Mouse (Mus musculus) forebrain, postnatal 0 days (tissue): Measurements from ENCODE around the gene Tex21. TPM values are rescaled to one million over a fixed set of nuclear protein-coding genes. Genes with fewer than 3 reads are reported as not detected.

Source experiments
- ATAC-seq: fragments of 200-750 bp; cut with Nextera tagmentation; 2 replicates; pipeline ENCODE4 v1.8.0; 2017; ENCODE audit warnings: mild to moderate bottlenecking, moderate library complexity
- DNase-seq: peaks from one replicate; pipeline ENCODE4 v3.0.0-alpha.2; 2015
- H3K27ac ChIP-seq: fragments of 300-500 bp; sonication (generic); 2 replicates; pipeline ENCODE4 v1.5.1; 2014; ENCODE audit warnings: low read depth, mild to moderate bottlenecking, antibody characterized with exemption, low read length, moderate library complexity, mixed read lengths
- H3K27me3 ChIP-seq: fragments of 300-500 bp; sonication (generic); 2 replicates; pipeline ENCODE4 v1.6.1; 2014; ENCODE audit warnings: mild to moderate bottlenecking, low read length, mixed read lengths; ENCODE audit not compliant: insufficient read depth
- H3K36me3 ChIP-seq: fragments of 300-500 bp; sonication (generic); 2 replicates; pipeline ENCODE4 v1.6.1; 2014; ENCODE audit warnings: mild to moderate bottlenecking, moderate library complexity; ENCODE audit not compliant: insufficient read depth
- H3K4me1 ChIP-seq: fragments of 300-500 bp; sonication (generic); 2 replicates; pipeline ENCODE4 v1.6.1; 2014; ENCODE audit warnings: antibody characterized with exemption; ENCODE audit not compliant: insufficient read depth
- H3K4me2 ChIP-seq: fragments of 300-500 bp; sonication (generic); 2 replicates; pipeline ENCODE4 v1.6.1; 2014; ENCODE audit warnings: low read depth, mild to moderate bottlenecking, moderate library complexity
- H3K4me3 ChIP-seq: fragments of 300-500 bp; sonication (generic); 2 replicates; pipeline ENCODE4 v1.5.1; 2014; ENCODE audit warnings: low read depth, low read length, mixed read lengths
- H3K9ac ChIP-seq: fragments of 300-500 bp; sonication (generic); 2 replicates; pipeline ENCODE4 v1.6.1; 2014; ENCODE audit warnings: mild to moderate bottlenecking
- H3K9me3 ChIP-seq: fragments of 300-500 bp; sonication (generic); 2 replicates; pipeline ENCODE4 v1.6.1; 2016; ENCODE audit warnings: low read length
- CTCF ChIP-seq: sonication (generic); IDR thresholded peaks from 2 replicates; pipeline ENCODE4 v1.5.1; 2016; ENCODE audit warnings: antibody characterized with exemption, control low read depth, low read depth
- WGBS: fragments of 180-500 bp; shearing (Covaris S2); extraction: QIAGEN DNeasy Blood & Tissue Kit; methylation state at CpG from one replicate; pipeline ENCODE4 v1.1.7; 2014; 5-methylcytosine and 5-hydroxymethylcytosine counted together
- polyA plus RNA-seq: library from polyadenylated mRNA; unstranded; fragments of >200 nt; fragmentation: Nextera tagmentation; extraction: Ambion mirVana; gene quantifications from 2 replicates; pipeline ENCODE4 v1.2.1, GENCODE M21; 2015
- total RNA-seq: library from RNA; depleted of rRNA; stranded (reverse); fragments of >200 nt; gene quantifications from 2 replicates; pipeline ENCODE4 v1.2.3, GENCODE M21; 2014

Gene Tex21
- total and polyA plus RNA-seq, 2 experiments from 2014 or later, result not detected

DNA sequence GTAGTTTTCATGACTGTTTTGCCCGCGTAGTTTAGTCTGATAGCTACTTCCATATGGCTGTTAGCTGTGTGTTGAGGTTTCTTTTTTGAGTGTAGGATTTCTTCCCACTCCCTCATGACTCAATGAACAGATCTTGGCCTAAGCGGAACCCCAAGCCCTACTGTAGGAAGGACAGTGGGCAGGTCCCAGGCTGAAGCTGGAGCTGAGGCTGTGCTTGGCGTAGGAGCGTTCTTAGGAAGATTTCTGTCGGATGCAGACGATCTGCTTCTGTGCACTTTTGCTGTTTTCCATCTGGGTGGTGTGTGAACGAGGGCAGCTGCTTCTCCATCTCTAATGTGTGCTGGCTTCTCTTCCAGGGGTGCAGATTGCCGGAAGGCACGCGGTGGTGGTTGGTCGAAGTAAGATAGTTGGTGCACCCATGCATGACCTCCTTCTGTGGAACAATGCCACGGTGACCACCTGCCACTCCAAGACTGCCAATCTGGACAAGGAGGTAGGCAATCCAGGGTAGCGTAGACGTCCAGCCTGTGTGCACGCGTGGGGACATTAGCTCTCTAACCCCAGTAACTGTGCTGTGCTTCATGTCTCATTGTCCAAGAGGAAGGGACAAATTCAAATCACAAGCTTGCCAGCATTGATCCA is 36.1 kb upstream of the Tex21 start:
- Histone ChIP-seq H3K4me2 (no peak overlapping the region), H3K4me3 (no peak overlapping the region), H3K36me3 (peaks cover 12% of the 10 kb centered on the region), H3K27me3 (no peaks in the 10 kb centered on the region), H3K9ac (no peak overlapping the region), H3K9me3 (no peaks in the 10 kb centered on the region), H3K4me1 (peaks cover 8% of the 10 kb centered on the region; the same call in 1 of the 2 replicates), H3K27ac (no peak overlapping the region)
- WGBS, result 82% methylated on average over 17 of the region's 17 CpGs
- DNase-seq (no peak), ATAC-seq (no peak)
- TF ChIP-seq CTCF, result no peak

DNA sequence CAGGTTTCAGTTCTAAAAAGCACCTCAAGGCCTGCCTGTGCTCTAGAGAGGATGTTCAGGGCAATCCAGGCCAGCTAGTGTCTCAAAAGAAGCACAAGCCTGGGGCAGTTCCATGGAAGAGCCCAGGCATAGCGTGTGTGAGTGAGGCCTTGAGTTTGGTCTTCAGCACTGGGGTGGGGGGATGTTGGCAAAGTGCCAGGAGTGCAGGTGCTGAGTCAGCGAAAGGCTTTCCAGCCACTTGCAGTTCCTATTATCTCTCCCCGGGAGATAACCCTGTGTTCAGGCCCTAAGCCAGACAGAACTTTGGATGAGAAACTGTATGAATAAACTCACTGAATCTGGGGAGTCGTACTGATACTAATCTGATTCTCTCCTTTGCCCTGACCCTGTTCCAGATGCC is 35.6 kb upstream of the Tex21 start:
- peaks cover 12% of the 10 kb centered on the region for H3K36me3 ChIP-seq
- H3K9me3 ChIP-seq, result no peaks in the 10 kb centered on the region
- H3K9ac ChIP-seq, result no peak overlapping the region
- no peaks in the 10 kb centered on the region for H3K27me3 ChIP-seq
- ATAC-seq, result peak; percentile 29; the same call in 1 of the 2 replicates
- DNase-seq, result no peak
- no peak for TF ChIP-seq CTCF
- no peak overlapping the region for H3K27ac ChIP-seq
- no peak overlapping the region for H3K4me2 ChIP-seq
- 20% methylated on average over 4 of the region's 4 CpGs for WGBS
- H3K4me3 ChIP-seq, result no peak overlapping the region
- 0 out of 2 replicates have a peak, but pooled peaks cover 3% of the 10 kb centered on the region for H3K4me1 ChIP-seq

DNA sequence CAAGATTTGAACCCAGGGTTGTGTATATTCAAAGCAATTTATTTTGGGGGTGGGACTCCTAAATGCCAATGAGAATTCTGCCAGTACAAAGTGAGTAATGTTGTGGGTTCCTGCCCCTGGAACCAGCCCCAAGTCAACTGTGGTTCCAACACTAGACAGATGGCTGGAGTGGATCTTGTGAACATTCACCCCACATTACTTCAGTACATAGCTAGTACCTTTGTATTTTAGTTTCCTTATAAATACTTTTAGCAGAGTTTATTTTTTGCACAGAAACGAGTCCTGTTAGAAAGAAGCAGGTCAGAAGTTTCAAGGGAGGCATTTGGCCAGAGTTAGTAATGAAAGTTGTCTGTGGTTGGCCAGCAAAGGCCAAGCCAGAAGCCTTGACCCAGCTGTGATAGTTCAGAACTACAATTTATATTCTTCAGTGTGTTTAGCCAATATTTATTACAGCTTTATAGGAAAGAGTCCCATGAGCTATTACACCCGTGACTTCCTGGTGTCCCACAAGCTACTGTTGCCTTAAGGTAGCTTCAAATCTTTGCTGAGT is 34.6 kb upstream of the Tex21 start:
- no peak for TF ChIP-seq CTCF
- ATAC-seq (no peak), DNase-seq (no peak)
- Histone ChIP-seq H3K4me2 (no peak overlapping the region), H3K9me3 (no peaks in the 10 kb centered on the region), H3K27ac (no peak overlapping the region), H3K9ac (no peak overlapping the region), H3K4me3 (no peak overlapping the region), H3K27me3 (no peaks in the 10 kb centered on the region), H3K4me1 (no peaks in the 10 kb centered on the region), H3K36me3 (peaks cover 12% of the 10 kb centered on the region)
- WGBS, result 91% methylated on average over 2 of the region's 2 CpGs

DNA sequence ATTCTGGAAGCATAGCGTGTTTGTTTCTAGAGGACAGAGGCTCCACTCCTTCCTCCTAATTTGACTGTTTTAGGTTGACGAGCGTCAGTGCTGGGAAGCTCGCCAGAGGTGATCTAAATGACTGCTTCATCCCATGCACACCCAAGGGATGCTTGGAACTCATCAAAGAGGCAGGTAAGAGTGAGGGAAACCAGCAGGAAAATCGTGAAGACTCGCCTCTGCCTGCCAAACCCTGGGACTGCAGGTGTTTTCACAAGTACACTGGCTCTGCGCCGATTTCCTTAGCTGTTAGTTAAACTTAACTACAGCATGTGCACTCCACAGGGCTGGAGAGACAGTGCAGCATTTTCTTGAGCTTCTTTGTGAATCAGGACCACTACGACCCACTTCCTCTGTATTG is 34.0 kb upstream of the Tex21 start:
- 69% methylated on average over 9 of the region's 9 CpGs for WGBS
- no peaks in the 10 kb centered on the region for H3K4me1 ChIP-seq
- ATAC-seq (no peak), DNase-seq (no peak)
- H3K36me3 ChIP-seq, result peaks cover 12% of the 10 kb centered on the region
- TF ChIP-seq CTCF, result no peak
- no peak overlapping the region for H3K4me3 ChIP-seq
- no peak overlapping the region for H3K9ac ChIP-seq
- H3K4me2 ChIP-seq, result no peak overlapping the region
- no peaks in the 10 kb centered on the region for H3K9me3 ChIP-seq
- no peaks in the 10 kb centered on the region for H3K27me3 ChIP-seq
- H3K27ac ChIP-seq, result no peak overlapping the region

DNA sequence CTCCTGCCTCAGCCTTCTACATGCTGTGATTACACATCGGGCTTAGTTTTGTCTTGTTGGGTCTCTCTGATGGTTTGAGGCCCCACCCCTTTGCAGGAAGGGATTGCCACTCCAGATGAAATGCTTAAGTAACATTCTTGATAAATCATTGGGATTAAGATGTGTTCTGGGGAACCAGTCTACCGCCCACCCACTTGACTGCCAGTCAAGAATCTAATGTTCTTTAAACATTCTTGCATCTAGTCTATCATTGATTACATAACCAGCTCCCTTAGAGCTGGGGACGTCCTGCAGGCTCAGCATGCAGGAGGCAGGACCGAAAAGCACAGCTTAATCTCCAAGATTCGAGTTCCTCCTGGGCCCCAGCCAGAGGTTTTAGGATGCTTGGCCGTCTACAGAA is 31.7 kb upstream of the Tex21 start:
- no peak for ATAC-seq
- WGBS, result 76% methylated on average over 6 of the region's 6 CpGs
- peaks cover 11% of the 10 kb centered on the region for H3K36me3 ChIP-seq

DNA sequence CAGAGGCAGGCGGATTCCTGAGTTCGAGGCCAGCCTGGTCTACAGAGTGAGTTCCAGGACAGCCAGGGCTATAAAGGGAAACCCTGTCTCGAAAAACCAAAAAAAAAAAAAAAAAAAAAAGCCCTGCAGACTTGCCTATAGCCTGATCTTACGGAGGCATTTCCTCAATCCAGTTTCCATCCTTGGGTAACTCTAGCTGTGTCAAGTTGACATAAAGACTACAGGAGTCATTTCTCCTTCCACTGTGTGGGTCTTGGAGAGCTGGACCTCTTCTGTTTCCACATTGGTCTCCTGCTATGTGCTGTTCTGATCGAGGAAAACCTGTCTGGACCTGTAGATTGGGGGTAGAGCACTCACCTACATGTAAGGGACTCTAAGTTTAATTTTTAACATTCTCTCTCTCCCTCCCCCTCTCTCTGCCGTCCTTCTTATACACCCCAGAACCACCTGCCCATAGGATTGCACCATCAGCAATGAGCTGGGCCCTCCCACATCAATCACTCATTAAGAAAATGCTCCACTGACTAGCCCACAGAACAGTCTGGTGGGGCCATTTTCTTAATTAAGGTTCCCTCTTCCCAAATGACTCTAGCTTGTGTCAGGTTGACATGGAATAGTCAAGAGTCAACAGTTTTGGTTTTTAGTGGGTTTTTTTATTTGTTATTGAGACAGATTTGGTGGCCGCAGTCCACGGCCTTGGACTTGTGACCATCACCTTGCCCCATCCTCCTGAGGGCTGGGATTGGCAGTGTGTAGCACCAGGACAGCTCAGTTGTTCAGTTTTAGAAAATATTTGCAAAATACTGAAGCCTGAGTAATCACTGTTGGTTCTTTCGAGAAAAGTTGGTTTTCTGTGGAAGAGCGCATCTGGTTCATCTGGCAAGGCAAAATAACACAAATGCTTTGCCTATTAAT is 26.3 kb upstream of the Tex21 start:
- ATAC-seq (no peak), DNase-seq (no peak)
- H3K36me3 ChIP-seq, result peaks cover 10% of the 10 kb centered on the region
- no peak for TF ChIP-seq CTCF
- H3K4me2 ChIP-seq, result no peak overlapping the region
- H3K27me3 ChIP-seq, result no peaks in the 10 kb centered on the region
- H3K4me1 ChIP-seq, result no peaks in the 10 kb centered on the region
- 89% methylated on average over 10 of the region's 10 CpGs for WGBS
- no peak overlapping the region for H3K4me3 ChIP-seq
- no peak overlapping the region for H3K9ac ChIP-seq
- no peaks in the 10 kb centered on the region for H3K9me3 ChIP-seq
- no peak overlapping the region for H3K27ac ChIP-seq

More for the DNA sequence above, 31.7 kb upstream of the Tex21 start:
- Histone ChIP-seq H3K4me2 (no peak overlapping the region), H3K9me3 (no peaks in the 10 kb centered on the region), H3K27ac (no peak overlapping the region), H3K27me3 (no peaks in the 10 kb centered on the region), H3K4me3 (no peak overlapping the region), H3K4me1 (no peaks in the 10 kb centered on the region), H3K9ac (no peak overlapping the region)
- no peak for TF ChIP-seq CTCF
- no peak for DNase-seq

DNA sequence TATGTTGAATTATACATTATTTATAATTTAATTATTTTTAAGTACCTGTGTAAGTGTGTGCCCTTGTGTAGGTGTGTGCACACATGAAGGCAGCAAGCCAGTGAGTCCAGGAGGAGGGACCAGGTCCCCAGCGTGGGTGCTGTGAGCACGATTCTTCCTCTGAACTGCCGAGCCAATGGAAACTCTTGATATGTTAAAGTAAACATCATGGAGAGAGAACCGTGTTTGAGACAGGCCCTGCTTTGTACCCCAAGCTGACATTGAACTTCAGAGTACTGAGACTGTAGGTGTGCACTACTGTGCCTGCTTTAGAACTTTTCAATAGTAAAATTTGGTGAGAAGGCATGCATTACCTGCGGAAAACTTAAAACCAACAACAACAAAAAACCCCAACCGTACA is 25.0 kb upstream of the Tex21 start:
- TF ChIP-seq CTCF, result no peak
- 93% methylated on average over 6 of the region's 6 CpGs for whole genome bisulfite sequencing
- Histone ChIP-seq H3K27ac (no peak overlapping the region), H3K9me3 (no peaks in the 10 kb centered on the region), H3K4me2 (no peak overlapping the region), H3K4me1 (no peaks in the 10 kb centered on the region), H3K36me3 (peaks cover 10% of the 10 kb centered on the region), H3K9ac (no peak overlapping the region), H3K4me3 (no peak overlapping the region), H3K27me3 (no peaks in the 10 kb centered on the region)
- DNase-seq (no peak), ATAC-seq (no peak)
